Mouse (Mus musculus) naive thymus-derived CD4-positive, alpha-beta T cell, adult 5 months (primary cell): ENCODE measurements around the gene Cnrip1. TPM values are rescaled to one million over a fixed set of nuclear protein-coding genes. Genes with fewer than 3 reads are reported as not detected.

Experiments
- polyA plus RNA-seq: library from polyadenylated mRNA; unstranded; fragments of 100-300 nt; shearing (Covaris generic); gene quantifications from one replicate; pipeline ENCODE4 v1.2.1, GENCODE M21; 2017

Gene Cnrip1
- 0.58 TPM for polyA plus RNA-seq

DNA sequence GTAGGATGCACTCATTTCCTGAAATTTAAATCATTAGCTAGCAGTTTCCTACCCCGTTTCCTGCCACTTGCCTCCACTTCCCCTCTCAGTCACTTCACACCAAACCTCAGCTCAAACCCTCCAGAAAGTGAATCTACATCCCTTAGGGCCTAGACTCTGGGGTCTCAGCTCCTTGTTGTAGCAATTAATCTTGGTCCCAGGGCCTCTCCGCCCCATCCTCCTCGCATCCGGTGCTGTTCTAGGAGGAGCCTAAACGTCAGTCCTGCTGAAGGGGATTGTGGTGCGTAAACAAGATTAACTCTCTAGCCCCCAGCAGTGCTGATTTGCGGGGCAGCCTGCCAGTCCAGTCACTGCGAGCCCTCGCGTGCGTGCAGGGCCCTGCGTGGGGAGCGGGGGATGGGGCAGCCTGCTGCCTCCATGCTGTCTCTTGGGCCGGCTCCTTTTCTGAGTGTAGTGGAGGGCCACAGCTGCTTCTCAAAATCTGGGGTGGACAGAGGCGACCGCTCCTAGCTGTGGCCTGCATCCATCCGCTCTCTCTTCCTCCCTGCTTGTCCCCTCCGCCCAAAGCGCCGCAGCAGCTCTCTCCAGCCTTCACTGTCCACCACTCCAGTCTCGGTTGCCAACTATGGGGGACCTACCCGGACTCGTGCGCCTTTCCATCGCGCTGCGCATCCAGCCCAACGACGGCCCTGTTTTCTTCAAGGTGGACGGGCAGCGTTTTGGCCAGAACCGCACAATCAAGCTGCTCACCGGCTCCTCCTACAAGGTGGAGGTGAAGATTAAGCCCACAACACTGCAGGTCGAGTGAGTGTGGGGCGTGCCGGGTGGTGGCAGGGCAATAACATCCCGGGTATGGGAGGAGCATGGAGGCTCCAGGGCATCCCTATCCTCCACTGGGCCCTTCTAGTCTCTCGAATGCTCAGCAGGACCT lies at the start of gene Cnrip1, which contains the start of gene Plek:
Gene Cnrip1, plus strand, starts transcription at position 42 of the 931 bp plus-strand sequence.
Gene Plek, minus strand, starts transcription at position 837 of the 931 bp plus-strand sequence.

Other genes starting within 250 kb of the Cnrip1 start
- 0.61 TPM for gene Fbxo48, start 100.2 kb upstream of the Cnrip1 start, polyA plus RNA-seq
- gene Plek, start 795 bp downstream of the Cnrip1 start, polyA plus RNA-seq = 0.25 TPM
- gene Ppp3r1, start 107.7 kb downstream of the Cnrip1 start, polyA plus RNA-seq = 103 TPM
- gene Wdr92, start 130.5 kb downstream of the Cnrip1 start, polyA plus RNA-seq = 15.9 TPM
- gene Pno1, start 160.0 kb downstream of the Cnrip1 start, polyA plus RNA-seq = 34.8 TPM
- 33.5 TPM for gene C1d, start 206.0 kb downstream of the Cnrip1 start, polyA plus RNA-seq